8 mouse cellular contexts compared by ENCODE assay signal in genomic region chr10:75406755-75407154, GRCm38 (mm10). TPM values are rescaled to one million over a fixed set of nuclear protein-coding genes. Genes with fewer than 3 reads are reported as not detected.
DNase-seq lines count a peak whose midpoint lies in the region; ATAC-seq and TF ChIP-seq lines count a peak whose summit lies in the region.

No protein-coding gene starts in this region.

- WGBS in lung, embryonic 14.5 days: 41% methylated on average over 13 of the region's 13 CpGs
- WGBS in hindbrain, embryonic 14.5 days: 50% methylated on average over 13 of the region's 13 CpGs

- no peaks in the 10 kb centered on the region for H3K27me3 ChIP-seq in lung, embryonic 14.5 days (ENCODE audit: insufficient read depth, low read length)
- H3K27me3 ChIP-seq in hindbrain, embryonic 14.5 days (ENCODE audit: control insufficient read depth, insufficient read depth, low read length): no peaks in the 10 kb centered on the region

- H3K9me3 ChIP-seq in lung, embryonic 14.5 days (ENCODE audit: low read depth, low read length): no peaks in the 10 kb centered on the region
- H3K9me3 ChIP-seq in hindbrain, embryonic 14.5 days (ENCODE audit: control insufficient read depth, low read length): no peaks in the 10 kb centered on the region

- 0 out of 2 replicates have a peak, but pooled peaks have one; percentile 19 for ATAC-seq in erythroid progenitor cell, adult 5-6 weeks (replicated peaks; ENCODE audit: low FRiP score, poor library complexity, severe bottlenecking)
- ATAC-seq in lung, embryonic 14.5 days (ENCODE audit: insufficient read depth): peak; percentile 60
- no peak for ATAC-seq in granulocyte monocyte progenitor cell, adult 5-6 weeks (replicated peaks; ENCODE audit: poor library complexity, severe bottlenecking)
- no peak for ATAC-seq in hindbrain, embryonic 14.5 days (ENCODE audit: low FRiP score)

- H3K9ac ChIP-seq in lung, embryonic 14.5 days: no peak overlapping the region
- H3K9ac ChIP-seq in hindbrain, embryonic 14.5 days: no peak overlapping the region

- no peak overlapping the region for H3K27ac ChIP-seq in lung, embryonic 14.5 days (ENCODE audit: low read depth)
- H3K27ac ChIP-seq in hindbrain, embryonic 14.5 days: no peak overlapping the region

- H3K4me1 ChIP-seq in lung, embryonic 14.5 days (ENCODE audit: insufficient read depth): no peaks in the 10 kb centered on the region
- no peaks in the 10 kb centered on the region for H3K4me1 ChIP-seq in hindbrain, embryonic 14.5 days (replicated peaks; ENCODE audit: control insufficient read depth, insufficient read depth, low read length)

- peak; percentile 7 for DNase-seq in right cerebral cortex, postnatal 14 days
- no peak for DNase-seq in right cerebral cortex, adult 2 months (ENCODE audit: low spot score in 2 of 2)
- DNase-seq in kidney, adult 8-10 months: peak; percentile 93
- peak; percentile 44 for DNase-seq in lung, embryonic 14.5 days
- DNase-seq in spleen, postnatal 14 days (ENCODE audit: low spot score in 2 of 2): no peak
- no peak for DNase-seq in hindbrain, embryonic 14.5 days (ENCODE audit: low spot score)

- H3K4me2 ChIP-seq in lung, embryonic 14.5 days: peak overlapping the region; percentile 24; the same call in 1 of the 2 replicates
- no peak overlapping the region for H3K4me2 ChIP-seq in hindbrain, embryonic 14.5 days (replicated peaks)

- no peaks in the 10 kb centered on the region for H3K36me3 ChIP-seq in lung, embryonic 14.5 days (ENCODE audit: insufficient read depth)
- H3K36me3 ChIP-seq in hindbrain, embryonic 14.5 days (replicated peaks; ENCODE audit: control insufficient read depth, insufficient read depth): no peaks in the 10 kb centered on the region

- TF ChIP-seq CTCF in lung, embryonic 14.5 days (IDR thresholded peaks at IDR 0.05; ENCODE audit: low read depth): no peak

- H3K4me3 ChIP-seq in lung, embryonic 14.5 days (ENCODE audit: low read depth, low read length): no peak overlapping the region
- no peak overlapping the region for H3K4me3 ChIP-seq in hindbrain, embryonic 14.5 days (replicated peaks; ENCODE audit: low read length)

RNA-seq across cellular contexts. Expression of gene Upb1, which starts 5.8 kb away (rescaled TPM):
- 10.1 TPM in 1 of 2 replicates, not detected in the other for total RNA-seq in erythroid progenitor cell, adult 5-6 weeks (2015; ENCODE audit: low replicate concordance)
- total RNA-seq in erythroid progenitor cell, adult 5-6 weeks (2017; ENCODE audit: low replicate concordance): not detected in 2 replicates
- polyA plus RNA-seq in lung, embryonic 14.5 days (2014; fragmentation: Nextera tagmentation; extraction: Ambion mirVana): 0.17 and 0.76 TPM in 2 replicates
- not detected in 2 replicates for total RNA-seq in granulocyte monocyte progenitor cell, adult 5-6 weeks (2014; fragmentation: Nextera tagmentation)
- total RNA-seq in granulocyte monocyte progenitor cell, adult 5-6 weeks (2017): 0.31 TPM in 1 of 2 replicates, not detected in the other
- polyA plus RNA-seq in hindbrain, embryonic 14.5 days (2014; fragmentation: Nextera tagmentation; extraction: Ambion mirVana): 0.55 and 0.97 TPM in 2 replicates

Comparison
In these comparisons a context has a peak if more than half of its experiments do, and no peak if none do; other contexts are left out.
1. DNase-seq: peak in right cerebral cortex, postnatal 14 days (single experiment), kidney, adult 8-10 months (2 of 2) and lung, embryonic 14.5 days (single experiment); none in right cerebral cortex, adult 2 months (0 of 2), spleen, postnatal 14 days (0 of 2) and hindbrain, embryonic 14.5 days (single experiment).
2. ATAC-seq: peak in erythroid progenitor cell, adult 5-6 weeks (single experiment) and lung, embryonic 14.5 days (single experiment); none in granulocyte monocyte progenitor cell, adult 5-6 weeks (single experiment) and hindbrain, embryonic 14.5 days (single experiment).